Comparison of ENCODE assay signal across 31 mouse cellular contexts in genomic region chr9:71657199-71657598, GRCm38 (mm10).
DNase-seq lines count a peak whose midpoint lies in the region; ATAC-seq and TF ChIP-seq lines count a peak whose summit lies in the region.
"Had no signal": no experiment of that assay in that cellular context is flagged by ENCODE, and none has a peak within 500 bp of the region (broad histone marks: within the 10 kb centered on the region; RNA-seq: fewer than 3 reads in every experiment).

No protein-coding gene starts in this region.

- ATAC-seq in intestine, postnatal 0 days, result no peak
- ATAC-seq in intestine, embryonic 15.5 days, result no peak
- no peak for ATAC-seq in liver, postnatal 0 days
- no peak for ATAC-seq in liver, embryonic 12.5 days
- ATAC-seq in stomach, postnatal 0 days (ENCODE audit: low FRiP score, low TSS enrichment), result no peak
- ATAC-seq: forebrain, postnatal 0 days; hindbrain, embryonic 16.5 days; intestine, embryonic 16.5 days; midbrain, embryonic 16.5 days had no signal

- no peak overlapping the region for H3K4me2 ChIP-seq in intestine, postnatal 0 days (replicated peaks; ENCODE audit: low read depth)
- no peak overlapping the region for H3K4me2 ChIP-seq in intestine, embryonic 15.5 days (replicated peaks)
- H3K4me2 ChIP-seq in liver, postnatal 0 days (ENCODE audit: low read depth, low read length), result no peak overlapping the region
- H3K4me2 ChIP-seq in liver, embryonic 12.5 days, result no peak overlapping the region
- H3K4me2 ChIP-seq in stomach, postnatal 0 days (replicated peaks; ENCODE audit: low read depth), result no peak overlapping the region
- H3K4me2 ChIP-seq: forebrain, embryonic 12.5 days; heart, embryonic 13.5 days; limb, embryonic 15.5 days; neural tube, embryonic 12.5 days had no signal

- H3K27ac ChIP-seq in intestine, postnatal 0 days (ENCODE audit: low read depth, low read length), result no peak overlapping the region
- H3K27ac ChIP-seq in intestine, embryonic 15.5 days, result no peak overlapping the region
- no peak overlapping the region for H3K27ac ChIP-seq in liver, postnatal 0 days (ENCODE audit: low read depth)
- no peak overlapping the region for H3K27ac ChIP-seq in liver, embryonic 12.5 days
- H3K27ac ChIP-seq in stomach, postnatal 0 days (replicated peaks), result no peak overlapping the region
- no peak overlapping the region for H3K27ac ChIP-seq in cerebellum, adult 2 months (ENCODE audit: insufficient read depth, low read length)
- H3K27ac ChIP-seq: forebrain, embryonic 12.5 days; heart, embryonic 13.5 days; hindbrain, embryonic 10.5 days; limb, embryonic 10.5 days; limb, embryonic 15.5 days; midbrain, embryonic 10.5 days; neural tube, embryonic 12.5 days had no signal

- H3K27me3 ChIP-seq in intestine, postnatal 0 days (replicated peaks; ENCODE audit: control insufficient read depth, insufficient read depth, low read length), result no peaks in the 10 kb centered on the region
- H3K27me3 ChIP-seq in intestine, embryonic 15.5 days (replicated peaks), result no peaks in the 10 kb centered on the region
- no peaks in the 10 kb centered on the region for H3K27me3 ChIP-seq in liver, postnatal 0 days (ENCODE audit: insufficient read depth, low read length)
- no peaks in the 10 kb centered on the region for H3K27me3 ChIP-seq in liver, embryonic 12.5 days (replicated peaks)
- H3K27me3 ChIP-seq in stomach, postnatal 0 days (ENCODE audit: control insufficient read depth, insufficient read depth, low read length), result no peaks in the 10 kb centered on the region
- H3K27me3 ChIP-seq in cerebellum, adult 2 months (ENCODE audit: control insufficient read depth, insufficient read depth, low read length), result no peaks in the 10 kb centered on the region
- H3K27me3 ChIP-seq: forebrain, embryonic 12.5 days; heart, embryonic 13.5 days; limb, embryonic 15.5 days; neural tube, embryonic 12.5 days had no signal

- H3K9me3 ChIP-seq in intestine, postnatal 0 days (ENCODE audit: control insufficient read depth), result no peaks in the 10 kb centered on the region
- H3K9me3 ChIP-seq in intestine, embryonic 15.5 days, result no peaks in the 10 kb centered on the region
- H3K9me3 ChIP-seq in liver, postnatal 0 days (ENCODE audit: low read length), result 0 out of 2 replicates have a peak, but pooled peaks cover 2% of the 10 kb centered on the region
- H3K9me3 ChIP-seq in liver, embryonic 12.5 days (replicated peaks), result no peaks in the 10 kb centered on the region
- H3K9me3 ChIP-seq in stomach, postnatal 0 days (ENCODE audit: control insufficient read depth, low read length), result no peaks in the 10 kb centered on the region
- H3K9me3 ChIP-seq: limb, embryonic 10.5 days; limb, embryonic 15.5 days; neural tube, embryonic 12.5 days had no signal

- TF ChIP-seq POLR2A in cerebellum, adult 2 months (IDR thresholded peaks at IDR 0.05; ENCODE audit: borderline replicate concordance, insufficient read depth, low read length), result no peak

- no peak for DNase-seq in liver, postnatal 0 days
- peak; percentile 19 for DNase-seq in ES-CJ7 (ENCODE audit: low read depth, low spot score)
- no peak for DNase-seq in stomach, postnatal 0 days (ENCODE audit: low spot score)
- DNase-seq in cerebellum, adult 2 months, result no peak
- DNase-seq: adrenal gland, postnatal 36 days; cerebellum, adult 18-20 months; cerebellum, postnatal 14 days; forebrain, postnatal 0 days; heart, postnatal 10 days; kidney, postnatal 4 days; layer of hippocampus, adult 9-11 months; lung, postnatal 10 days; right cerebral cortex, adult 18-20 months; right cerebral cortex, postnatal 4 days; thymus, adult 2 months; thymus, postnatal 36 days had no signal

- peak; percentile 38 for TF ChIP-seq CTCF in intestine, postnatal 0 days (IDR thresholded peaks at IDR 0.05; ENCODE audit: low read depth)
- peak; percentile 12; the same call in 1 of the 2 replicates for TF ChIP-seq CTCF in liver, postnatal 0 days (IDR thresholded peaks at IDR 0.05; ENCODE audit: low read depth)
- TF ChIP-seq CTCF in stomach, postnatal 0 days (IDR thresholded peaks at IDR 0.05; ENCODE audit: low read depth), result peak; percentile 35
- TF ChIP-seq CTCF in cerebellum, adult 2 months (IDR thresholded peaks at IDR 0.05; ENCODE audit: borderline replicate concordance, insufficient read depth, low read depth, low read length), result no peak

- no peak overlapping the region for H3K9ac ChIP-seq in intestine, postnatal 0 days (ENCODE audit: low read depth, low read length)
- no peak overlapping the region for H3K9ac ChIP-seq in intestine, embryonic 15.5 days
- H3K9ac ChIP-seq in liver, postnatal 0 days (replicated peaks), result no peak overlapping the region
- H3K9ac ChIP-seq in liver, embryonic 12.5 days, result no peak overlapping the region
- no peak overlapping the region for H3K9ac ChIP-seq in stomach, postnatal 0 days (ENCODE audit: low read length)
- H3K9ac ChIP-seq: forebrain, embryonic 12.5 days; forebrain, postnatal 0 days; heart, embryonic 13.5 days; limb, embryonic 15.5 days; neural tube, embryonic 12.5 days had no signal

- TF ChIP-seq EP300 in liver, postnatal 0 days (IDR thresholded peaks at IDR 0.05; ENCODE audit: low read depth), result no peak
- no peak for TF ChIP-seq EP300 in stomach, postnatal 0 days (optimal IDR thresholded peaks at IDR 0.05)

- WGBS in intestine, postnatal 0 days, result 100% methylated on average over 1 of the region's 1 CpGs
- 97% methylated on average over 1 of the region's 1 CpGs for WGBS in intestine, embryonic 15.5 days
- 86% methylated on average over 1 of the region's 1 CpGs for WGBS in liver, postnatal 0 days (ENCODE audit: insufficient replicate concordance)
- 89% methylated on average over 1 of the region's 1 CpGs for WGBS in liver, embryonic 12.5 days (ENCODE audit: insufficient replicate concordance)
- WGBS in stomach, postnatal 0 days, result 97% methylated on average over 1 of the region's 1 CpGs
- WGBS in cerebellum, adult 2 months, result 96% methylated on average over 1 of the region's 1 CpGs

- H3K4me1 ChIP-seq in intestine, postnatal 0 days (replicated peaks; ENCODE audit: control insufficient read depth, insufficient read depth, low read length), result no peaks in the 10 kb centered on the region
- peaks cover 7% of the 10 kb centered on the region; the same call in 1 of the 2 replicates for H3K4me1 ChIP-seq in intestine, embryonic 15.5 days (replicated peaks)
- H3K4me1 ChIP-seq in liver, postnatal 0 days (ENCODE audit: insufficient read depth), result peaks cover 11% of the 10 kb centered on the region
- H3K4me1 ChIP-seq in liver, embryonic 12.5 days, result peaks cover 20% of the 10 kb centered on the region
- H3K4me1 ChIP-seq in stomach, postnatal 0 days (replicated peaks; ENCODE audit: control insufficient read depth, insufficient read depth), result no peaks in the 10 kb centered on the region
- H3K4me1 ChIP-seq in cerebellum, adult 2 months (ENCODE audit: control insufficient read depth, insufficient read depth, low read length), result no peaks in the 10 kb centered on the region

- H3K36me3 ChIP-seq in intestine, postnatal 0 days (ENCODE audit: control insufficient read depth, insufficient read depth), result no peaks in the 10 kb centered on the region
- no peaks in the 10 kb centered on the region for H3K36me3 ChIP-seq in intestine, embryonic 15.5 days
- H3K36me3 ChIP-seq in liver, postnatal 0 days (replicated peaks; ENCODE audit: insufficient read depth, low read length), result no peaks in the 10 kb centered on the region; the same call in 1 of the 2 replicates
- H3K36me3 ChIP-seq in liver, embryonic 12.5 days, result no peaks in the 10 kb centered on the region
- no peaks in the 10 kb centered on the region for H3K36me3 ChIP-seq in stomach, postnatal 0 days (ENCODE audit: control insufficient read depth, insufficient read depth, low read length)
- H3K36me3 ChIP-seq: forebrain, embryonic 12.5 days; hindbrain, embryonic 10.5 days; limb, embryonic 15.5 days; neural tube, embryonic 12.5 days had no signal

- H3K4me3 ChIP-seq in intestine, postnatal 0 days (ENCODE audit: low read depth, low read length), result no peak overlapping the region
- no peak overlapping the region for H3K4me3 ChIP-seq in intestine, embryonic 15.5 days (replicated peaks)
- no peak overlapping the region for H3K4me3 ChIP-seq in liver, postnatal 0 days (ENCODE audit: low read depth, low read length)
- H3K4me3 ChIP-seq in liver, embryonic 12.5 days, result no peak overlapping the region
- no peak overlapping the region for H3K4me3 ChIP-seq in stomach, postnatal 0 days (ENCODE audit: low read depth, low read length)
- H3K4me3 ChIP-seq in cerebellum, adult 2 months (replicated peaks; ENCODE audit: insufficient read depth, low read depth, low read length), result no peak overlapping the region
- H3K4me3 ChIP-seq: erythroblast, embryonic 14.5 days; forebrain, embryonic 12.5 days; heart, embryonic 13.5 days; hindbrain, embryonic 10.5 days; limb, embryonic 10.5 days; limb, embryonic 15.5 days; midbrain, embryonic 10.5 days; myocyte; neural tube, embryonic 12.5 days had no signal
